Mouse (Mus musculus): ENCODE data around the gene Usp21. TPM values are rescaled to one million over a fixed set of nuclear protein-coding genes. Genes with fewer than 3 reads are reported as not detected.

The Usp21 gene
- polyA plus RNA-seq, 1 experiment from 2014 or later: 126 TPM

DNA sequence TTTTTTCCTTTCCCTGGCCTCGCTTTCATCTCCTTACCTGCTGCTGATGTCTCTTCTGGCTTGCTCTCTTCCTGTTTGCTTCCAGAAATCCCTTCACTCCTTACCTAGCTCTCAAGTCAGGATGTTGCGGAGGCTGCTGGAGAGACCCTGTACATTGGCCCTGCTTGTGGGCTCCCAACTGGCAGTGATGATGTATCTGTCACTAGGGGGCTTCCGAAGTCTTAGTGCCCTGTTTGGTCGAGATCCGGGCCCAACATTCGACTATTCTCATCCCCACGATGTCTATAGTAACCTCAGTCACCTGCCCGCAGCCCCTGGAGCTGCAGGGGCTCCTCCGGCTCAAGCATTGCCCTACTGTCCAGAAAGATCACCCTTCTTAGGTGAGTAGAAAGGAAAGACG, 16.2 kb downstream of the Usp21 start:
- H3K27ac ChIP-seq (ENCODE audit: low read length): no peak overlapping the region
- peaks cover 22% of the 10 kb centered on the region for H3K36me3 ChIP-seq (ENCODE audit: control insufficient read depth, insufficient read depth)
- peak overlapping the region; percentile 92 for H3K4me2 ChIP-seq (ENCODE audit: low read length)
- no peaks in the 10 kb centered on the region for H3K27me3 ChIP-seq (replicated peaks; ENCODE audit: control insufficient read depth, insufficient read depth, low read length)
- H3K9ac ChIP-seq (replicated peaks; ENCODE audit: low read depth, low read length): no peak overlapping the region
- H3K4me1 ChIP-seq (replicated peaks; ENCODE audit: control insufficient read depth, insufficient read depth, low read length): peaks cover 22% of the 10 kb centered on the region
- WGBS: 77% methylated on average over 10 of the region's 10 CpGs
- no peak overlapping the region for H3K4me3 ChIP-seq (replicated peaks; ENCODE audit: low read length)
- ATAC-seq: no peak
- no peaks in the 10 kb centered on the region for H3K9me3 ChIP-seq (ENCODE audit: control insufficient read depth, low read length)

- no peaks in the 10 kb centered on the region for H3K9me3 ChIP-seq (ENCODE audit: control insufficient read depth, low read length)
- H3K27ac ChIP-seq (ENCODE audit: low read length): no peak overlapping the region
- H3K4me1 ChIP-seq (replicated peaks; ENCODE audit: control insufficient read depth, insufficient read depth, low read length): peaks cover 22% of the 10 kb centered on the region
- WGBS: 58% methylated on average over 9 of the region's 9 CpGs
- H3K36me3 ChIP-seq (ENCODE audit: control insufficient read depth, insufficient read depth): peaks cover 17% of the 10 kb centered on the region
- H3K4me3 ChIP-seq (replicated peaks; ENCODE audit: low read length): peak overlapping the region; percentile 61
- ATAC-seq: no peak
- H3K4me2 ChIP-seq (ENCODE audit: low read length): peak overlapping the region; percentile 92
- H3K9ac ChIP-seq (replicated peaks; ENCODE audit: low read depth, low read length): peak overlapping the region; percentile 73; the same call in 1 of the 2 replicates
- H3K27me3 ChIP-seq (replicated peaks; ENCODE audit: control insufficient read depth, insufficient read depth, low read length): no peaks in the 10 kb centered on the region
Observed at GRCm38 (mm10) chr1:171271196-171271595, 16.6 kb downstream of the Usp21 start.

DNA sequence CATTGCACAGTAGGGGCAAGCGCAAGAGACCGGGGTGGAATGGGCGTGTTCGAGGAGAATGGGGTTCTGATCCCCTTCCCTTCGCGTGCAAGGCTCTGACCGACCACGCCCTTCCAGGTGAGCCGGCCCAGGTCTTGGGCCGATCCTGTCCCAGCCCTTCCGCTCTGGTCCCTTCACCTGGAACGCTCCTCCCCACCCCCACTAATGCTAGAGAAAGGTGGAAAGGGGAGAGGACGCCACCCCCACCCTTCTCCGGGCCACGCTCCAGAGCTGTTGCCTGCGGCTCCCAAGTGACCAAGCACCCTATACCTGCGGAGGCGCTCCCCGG, 17.3 kb downstream of the Usp21 start:
- under 1% methylated on average over 19 of the region's 19 CpGs for WGBS
- peak overlapping the region; percentile 61 for H3K4me3 ChIP-seq (replicated peaks; ENCODE audit: low read length)
- H3K4me2 ChIP-seq (ENCODE audit: low read length): peak overlapping the region; percentile 92
- no peaks in the 10 kb centered on the region for H3K9me3 ChIP-seq (ENCODE audit: control insufficient read depth, low read length)
- H3K27me3 ChIP-seq (replicated peaks; ENCODE audit: control insufficient read depth, insufficient read depth, low read length): no peaks in the 10 kb centered on the region
- H3K4me1 ChIP-seq (replicated peaks; ENCODE audit: control insufficient read depth, insufficient read depth, low read length): peaks cover 22% of the 10 kb centered on the region
- ATAC-seq: peak; percentile 66
- H3K9ac ChIP-seq (replicated peaks; ENCODE audit: low read depth, low read length): peak overlapping the region; percentile 73
- H3K36me3 ChIP-seq (ENCODE audit: control insufficient read depth, insufficient read depth): peaks cover 12% of the 10 kb centered on the region
- H3K27ac ChIP-seq (ENCODE audit: low read length): no peak overlapping the region

DNA sequence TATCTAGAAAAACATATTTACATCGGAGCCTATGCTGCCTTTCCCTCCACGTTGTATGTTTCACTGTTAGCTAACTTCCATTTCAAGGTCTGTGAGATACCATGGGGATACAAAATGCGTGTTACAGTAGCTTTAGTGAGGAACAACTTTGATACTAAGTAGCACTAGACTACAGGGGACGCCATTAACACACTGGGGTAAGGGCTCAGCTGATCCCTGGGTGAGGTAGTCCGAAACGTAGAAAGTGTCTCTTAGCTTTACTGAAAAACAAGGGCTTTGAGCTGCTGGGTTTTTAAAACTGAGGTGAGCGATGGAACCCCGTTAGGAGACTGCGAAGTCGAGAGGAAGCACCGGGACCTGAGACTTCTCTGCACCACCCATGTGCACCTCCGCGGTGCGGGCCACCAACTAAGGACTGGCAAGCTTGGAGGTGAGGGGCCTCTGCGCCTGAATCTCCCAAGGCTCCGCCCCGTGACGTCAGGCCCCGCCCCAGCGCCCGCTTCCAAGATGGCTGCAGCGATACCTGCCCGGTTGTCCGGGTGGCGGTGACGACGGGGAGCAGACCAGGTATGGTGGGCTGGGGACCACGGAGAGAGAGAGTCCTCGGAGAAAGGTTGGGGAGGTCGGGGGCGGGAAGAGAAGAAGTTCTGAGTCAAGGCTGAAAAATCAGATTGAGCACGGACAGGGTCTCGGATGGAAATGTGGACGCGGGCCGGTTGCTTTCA, 17.8 kb downstream of the Usp21 start, which contains the start of gene B4galt3:
Gene B4galt3, plus strand, starts transcription at position 481 of the 725 bp plus-strand sequence.
- 3% methylated on average over 36 of the region's 36 CpGs for WGBS
- peak within 1 kb of the TSS; percentile 92 for H3K4me2 ChIP-seq (ENCODE audit: low read length)
- no peaks in the 10 kb centered on the region for H3K27me3 ChIP-seq (replicated peaks; ENCODE audit: control insufficient read depth, insufficient read depth, low read length)
- H3K27ac ChIP-seq (ENCODE audit: low read length): peak within 1 kb of the TSS; percentile 14
- no peaks in the 10 kb centered on the region for H3K9me3 ChIP-seq (ENCODE audit: control insufficient read depth, low read length)
- peaks cover 22% of the 10 kb centered on the region for H3K4me1 ChIP-seq (replicated peaks; ENCODE audit: control insufficient read depth, insufficient read depth, low read length)
- peaks cover 10% of the 10 kb centered on the region for H3K36me3 ChIP-seq (ENCODE audit: control insufficient read depth, insufficient read depth)
- peak within 1 kb of the TSS; percentile 73 for H3K9ac ChIP-seq (replicated peaks; ENCODE audit: low read depth, low read length)
- ATAC-seq: peak; percentile 96
- H3K4me3 ChIP-seq (replicated peaks; ENCODE audit: low read length): peak within 1 kb of the TSS; percentile 61

DNA sequence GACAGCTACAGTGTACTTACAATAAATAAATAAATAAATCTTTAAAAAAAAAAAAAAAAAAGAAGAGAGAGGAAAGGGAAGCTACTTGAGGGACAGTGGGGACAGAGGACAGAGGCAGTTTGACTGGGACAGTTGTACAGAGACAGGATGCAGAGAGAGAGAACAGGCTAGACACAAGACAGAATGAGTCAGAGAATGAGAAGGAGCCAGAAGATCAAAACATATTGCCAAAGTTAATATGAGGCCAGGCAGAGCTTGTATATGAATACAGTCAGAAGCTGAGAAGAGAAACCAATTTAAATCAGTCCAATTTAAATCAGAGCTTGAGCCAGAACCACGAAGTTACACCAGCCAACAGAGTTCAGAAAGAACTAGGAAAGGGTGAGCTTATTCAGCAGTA, 19.4 kb downstream of the Usp21 start:
- Histone ChIP-seq H3K9me3 (ENCODE audit: control insufficient read depth, low read length) (no peaks in the 10 kb centered on the region), H3K9ac (replicated peaks; ENCODE audit: low read depth, low read length) (no peak overlapping the region), H3K4me3 (replicated peaks; ENCODE audit: low read length) (no peak overlapping the region), H3K4me1 (replicated peaks; ENCODE audit: control insufficient read depth, insufficient read depth, low read length) (peaks cover 27% of the 10 kb centered on the region), H3K4me2 (ENCODE audit: low read length) (no peak overlapping the region), H3K27ac (ENCODE audit: low read length) (no peak overlapping the region), H3K36me3 (ENCODE audit: control insufficient read depth, insufficient read depth) (peaks cover 7% of the 10 kb centered on the region), H3K27me3 (replicated peaks; ENCODE audit: control insufficient read depth, insufficient read depth, low read length) (no peaks in the 10 kb centered on the region)
- WGBS: 53% methylated on average over 1 of the region's 1 CpGs
- ATAC-seq: no peak

- Histone ChIP-seq H3K27ac (ENCODE audit: low read length) (no peak overlapping the region), H3K4me2 (ENCODE audit: low read length) (no peak overlapping the region), H3K9me3 (ENCODE audit: control insufficient read depth, low read length) (no peaks in the 10 kb centered on the region), H3K4me3 (replicated peaks; ENCODE audit: low read length) (no peak overlapping the region), H3K9ac (replicated peaks; ENCODE audit: low read depth, low read length) (no peak overlapping the region), H3K36me3 (ENCODE audit: control insufficient read depth, insufficient read depth) (no peaks in the 10 kb centered on the region), H3K27me3 (replicated peaks; ENCODE audit: control insufficient read depth, insufficient read depth, low read length) (no peaks in the 10 kb centered on the region), H3K4me1 (replicated peaks; ENCODE audit: control insufficient read depth, insufficient read depth, low read length) (peaks cover 25% of the 10 kb centered on the region)
- WGBS: 72% methylated on average over 4 of the region's 4 CpGs
- no peak for ATAC-seq
Observed at GRCm38 (mm10) chr1:171265971-171266744, 21.6 kb downstream of the Usp21 start.

DNA sequence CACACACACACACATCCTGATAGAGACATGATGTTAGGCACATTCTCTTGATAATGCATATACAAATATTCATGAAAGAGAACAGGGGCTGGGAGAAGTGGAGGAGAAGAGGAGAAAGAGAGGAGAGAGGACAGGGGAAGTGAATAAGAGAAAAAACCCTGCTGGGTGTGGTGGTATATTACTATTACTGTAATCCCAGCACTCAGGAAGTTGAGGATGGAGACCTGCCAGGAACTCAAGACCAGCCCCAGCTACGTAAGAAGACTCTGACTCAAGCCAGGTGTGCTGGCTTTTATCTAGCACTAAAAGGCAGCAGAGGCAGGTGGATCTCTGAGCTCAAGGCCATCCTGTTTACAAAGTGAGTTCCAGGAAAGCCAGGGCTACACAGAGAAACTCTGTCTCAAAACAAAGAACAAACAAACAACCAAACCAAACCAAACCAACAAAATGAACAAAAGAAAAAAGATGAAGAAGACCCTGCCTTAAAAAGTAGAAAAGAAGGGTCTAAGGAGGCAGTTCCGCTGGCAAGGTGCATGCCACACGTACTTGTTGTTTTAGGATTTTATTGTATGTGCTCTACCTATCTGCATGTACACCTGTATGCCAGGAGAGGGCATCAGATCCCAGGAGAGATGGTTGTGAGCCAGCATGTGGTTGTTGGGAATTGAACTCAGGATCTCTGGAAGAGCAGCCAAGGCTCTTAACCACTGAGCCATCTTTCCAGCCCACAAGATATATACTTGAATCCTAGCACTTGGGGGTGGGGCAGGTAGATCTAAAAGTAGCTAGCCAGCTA, 23.9 kb downstream of the Usp21 start:
- ATAC-seq: no peak
- H3K4me2 ChIP-seq (ENCODE audit: low read length): peak overlapping the region; percentile 54

GRCm38 (mm10) chr1:171263185-171263611, 24.6 kb downstream of the Usp21 start:
- Histone ChIP-seq H3K9ac (replicated peaks; ENCODE audit: low read depth, low read length) (no peak overlapping the region; the same call in 1 of the 2 replicates), H3K36me3 (ENCODE audit: control insufficient read depth, insufficient read depth) (no peaks in the 10 kb centered on the region), H3K4me2 (ENCODE audit: low read length) (peak overlapping the region; percentile 54), H3K4me3 (replicated peaks; ENCODE audit: low read length) (peak overlapping the region; percentile 34; the same call in 1 of the 2 replicates), H3K9me3 (ENCODE audit: control insufficient read depth, low read length) (no peaks in the 10 kb centered on the region), H3K4me1 (replicated peaks; ENCODE audit: control insufficient read depth, insufficient read depth, low read length) (peaks cover 14% of the 10 kb centered on the region), H3K27ac (ENCODE audit: low read length) (peak overlapping the region; percentile 94), H3K27me3 (replicated peaks; ENCODE audit: control insufficient read depth, insufficient read depth, low read length) (no peaks in the 10 kb centered on the region)
- 0% methylated on average over 1 of the region's 2 CpGs for WGBS
- peak; percentile 91 for ATAC-seq

More for the DNA sequence above, 23.9 kb downstream of the Usp21 start:
- Histone ChIP-seq H3K9me3 (ENCODE audit: control insufficient read depth, low read length) (no peaks in the 10 kb centered on the region), H3K27me3 (replicated peaks; ENCODE audit: control insufficient read depth, insufficient read depth, low read length) (no peaks in the 10 kb centered on the region), H3K27ac (ENCODE audit: low read length) (peak overlapping the region; percentile 94), H3K4me3 (replicated peaks; ENCODE audit: low read length) (no peak overlapping the region), H3K36me3 (ENCODE audit: control insufficient read depth, insufficient read depth) (no peaks in the 10 kb centered on the region), H3K4me1 (replicated peaks; ENCODE audit: control insufficient read depth, insufficient read depth, low read length) (peaks cover 14% of the 10 kb centered on the region), H3K9ac (replicated peaks; ENCODE audit: low read depth, low read length) (no peak overlapping the region; the same call in 1 of the 2 replicates)
- WGBS: 74% methylated on average over 3 of the region's 3 CpGs
